Mouse (Mus musculus): ENCODE results near the gene Olfr373.

Olfr373 gene

GRCm38 (mm10) chr8:72133507-72133906 is 50.5 kb downstream of the Olfr373 start:
- no peak for DNase-seq (ENCODE audit: low spot score in 2 of 2)

GRCm38 (mm10) chr8:72134756-72135445 is 51.9 kb downstream of the Olfr373 start, which contains the start of gene Tpm4:
Tpm4 (plus strand) TSS chr8:72134975.
- peak; percentile 37 to 65 for DNase-seq (ENCODE audit: low spot score in 2 of 2)

- DNase-seq (ENCODE audit: low spot score in 2 of 2) = peak; percentile 28 to 59
Observed at GRCm38 (mm10) chr8:72135446-72136301, 52.7 kb downstream of the Olfr373 start.

- DNase-seq (ENCODE audit: low spot score in 2 of 2) = peak; percentile 24 to 72
Observed at GRCm38 (mm10) chr8:72136302-72136978, 53.5 kb downstream of the Olfr373 start.

DNA sequence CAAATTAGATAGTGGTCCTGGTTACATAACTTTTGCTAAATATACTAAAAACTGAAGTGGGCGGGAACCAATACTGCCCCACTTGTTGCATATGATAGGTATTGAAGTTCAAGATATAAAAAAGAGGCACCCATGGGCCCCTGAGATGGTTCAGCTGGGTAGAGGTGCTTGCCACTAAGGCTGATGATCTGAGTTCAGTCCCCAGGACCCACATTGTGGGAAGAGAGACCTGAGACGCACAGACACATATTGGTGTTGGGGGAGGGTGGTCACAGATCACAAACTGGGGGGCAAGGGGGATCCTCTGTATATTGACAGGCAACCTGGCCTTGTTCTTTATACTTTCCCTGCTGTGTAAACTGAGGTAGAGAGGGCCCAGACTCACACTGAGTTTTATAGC is 54.5 kb downstream of the Olfr373 start:
- no peak for DNase-seq (ENCODE audit: low spot score in 2 of 2)

DNA sequence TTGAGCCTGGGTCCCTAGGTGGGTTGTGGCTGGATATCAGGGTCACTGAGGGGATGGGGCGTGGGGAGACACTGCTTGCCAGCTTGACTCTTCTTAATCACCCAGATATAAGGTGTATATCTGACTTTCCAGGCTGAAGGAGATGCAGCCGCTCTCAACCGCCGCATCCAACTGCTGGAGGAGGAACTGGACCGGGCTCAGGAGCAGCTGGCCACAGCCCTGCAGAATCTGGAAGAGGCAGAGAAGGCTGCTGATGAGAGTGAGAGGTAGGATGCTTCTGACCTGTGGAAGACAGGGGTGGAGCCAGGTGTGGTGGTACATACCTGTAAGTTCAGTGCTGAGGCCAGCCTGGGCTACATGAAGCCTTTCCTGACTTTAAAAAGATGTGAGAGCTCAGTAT is 55.5 kb downstream of the Olfr373 start:
- no peak for DNase-seq (ENCODE audit: low spot score in 2 of 2)

- no peak for DNase-seq (ENCODE audit: low spot score in 2 of 2)
Observed at GRCm38 (mm10) chr8:72143256-72143824, 60.4 kb downstream of the Olfr373 start.

GRCm38 (mm10) chr8:72144345-72144975 is 61.5 kb downstream of the Olfr373 start:
- DNase-seq (ENCODE audit: low spot score in 2 of 2) = no peak

DNA sequence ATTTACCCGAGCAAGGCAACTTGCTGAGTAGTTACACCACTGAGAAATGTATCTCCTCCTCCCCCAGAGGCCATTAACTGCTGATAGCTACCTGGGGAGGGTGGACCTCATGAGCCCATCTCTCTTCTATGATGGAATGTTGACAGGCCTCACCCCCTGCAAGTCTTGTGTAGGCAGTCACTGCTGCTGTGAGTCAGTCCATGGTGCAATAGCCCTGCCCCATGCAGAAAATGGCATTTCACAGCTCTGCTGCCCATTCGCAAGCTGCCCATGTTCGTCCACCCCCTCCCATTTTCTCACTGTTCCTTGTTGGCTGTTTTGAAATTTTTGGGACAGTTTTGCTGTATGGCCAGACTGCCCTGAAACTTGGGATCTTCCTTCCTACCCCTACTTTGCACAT is 62.5 kb downstream of the Olfr373 start:
- DNase-seq (ENCODE audit: low spot score in 2 of 2) = no peak

GRCm38 (mm10) chr8:72146056-72146455 is 63.1 kb downstream of the Olfr373 start:
- DNase-seq (ENCODE audit: low spot score in 2 of 2) = no peak

- DNase-seq (ENCODE audit: low spot score in 2 of 2) = no peak
Observed at GRCm38 (mm10) chr8:72146556-72146955, 63.6 kb downstream of the Olfr373 start.

DNA sequence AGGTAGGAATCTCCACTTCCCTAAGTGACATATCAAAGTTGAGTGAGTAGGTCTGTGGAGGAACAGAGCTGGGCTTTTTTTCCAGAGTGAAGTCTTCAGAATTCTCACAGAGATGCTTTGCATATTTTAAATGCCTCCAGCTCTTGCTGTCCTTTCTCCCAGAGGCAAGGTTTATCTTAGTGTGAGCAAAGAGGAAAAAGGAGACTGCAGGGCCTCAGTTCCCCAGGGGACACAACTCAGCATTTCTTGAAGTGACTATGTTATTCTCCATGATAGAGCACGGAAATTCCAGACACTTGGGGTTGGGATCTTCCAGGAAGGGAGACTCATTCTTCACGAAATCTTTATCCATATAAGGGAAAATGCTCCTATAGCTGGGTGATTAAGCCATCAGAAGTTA is 64.3 kb downstream of the Olfr373 start:
- no peak for DNase-seq (ENCODE audit: low spot score in 2 of 2)

GRCm38 (mm10) chr8:72149056-72149455 is 66.1 kb downstream of the Olfr373 start:
- no peak for DNase-seq (ENCODE audit: low spot score in 2 of 2)

GRCm38 (mm10) chr8:72151418-72152078 is 68.6 kb downstream of the Olfr373 start:
- no peak for DNase-seq (ENCODE audit: low spot score in 2 of 2)
